Mouse (Mus musculus) thymus, adult 2 months (tissue): Measurements from ENCODE around the gene Tmc8.

Experiments used
- CTCF ChIP-seq: fragments of 200-500 bp; IDR thresholded peaks from 2 replicates; pipeline ENCODE4 v1.5.1; 2012; ENCODE audit warnings: mild to moderate bottlenecking, control low read depth, low read length, moderate library complexity, borderline replicate concordance; ENCODE audit not compliant: control insufficient read depth, poor library complexity, insufficient read depth; ENCODE audit errors: extremely low read depth
- POLR2A ChIP-seq: fragments of 200-500 bp; IDR thresholded peaks from 2 replicates; pipeline ENCODE4 v1.6.1; 2012; ENCODE audit warnings: mild to moderate bottlenecking, low read length, control low read depth, moderate library complexity; ENCODE audit not compliant: control insufficient read depth, poor library complexity, insufficient read depth; ENCODE audit errors: extremely low read depth

- TF ChIP-seq CTCF, result no peak
- no peak for TF ChIP-seq POLR2A
Measured at GRCm38 (mm10) chr11:117814704-117815366, 33.0 kb downstream of the Tmc8 start.
